Mouse (Mus musculus): ENCODE data around the gene Galnt10.

Galnt10 gene

GRCm38 (mm10) chr11:57645018-57645559 is at the start of gene Galnt10:
TSS of gene Galnt10 (plus strand) at chr11:57645442.
- DNase-seq = peak; percentile 73 to 83

- DNase-seq = no peak
Measured at GRCm38 (mm10) chr11:57595899-57596298, 49.3 kb upstream of the Galnt10 start.

GRCm38 (mm10) chr11:57598161-57598560 is 47.1 kb upstream of the Galnt10 start:
- no peak for DNase-seq

- DNase-seq = no peak
Measured at GRCm38 (mm10) chr11:57599304-57599703, 45.9 kb upstream of the Galnt10 start.

GRCm38 (mm10) chr11:57600113-57600512 is 45.1 kb upstream of the Galnt10 start:
- DNase-seq = no peak

- no peak for DNase-seq
Measured at GRCm38 (mm10) chr11:57600621-57601121, 44.6 kb upstream of the Galnt10 start.

- no peak for DNase-seq
Measured at GRCm38 (mm10) chr11:57601806-57602455, 43.3 kb upstream of the Galnt10 start.

GRCm38 (mm10) chr11:57605086-57605485 is 40.2 kb upstream of the Galnt10 start:
- DNase-seq = no peak

GRCm38 (mm10) chr11:57605660-57606059 is 39.6 kb upstream of the Galnt10 start:
- DNase-seq = no peak

GRCm38 (mm10) chr11:57614502-57614901 is 30.7 kb upstream of the Galnt10 start:
- no peak for DNase-seq

- no peak for DNase-seq
Measured at GRCm38 (mm10) chr11:57615286-57615685, 30.0 kb upstream of the Galnt10 start.

GRCm38 (mm10) chr11:57615871-57616270 is 29.4 kb upstream of the Galnt10 start:
- no peak for DNase-seq

- DNase-seq = peak; percentile 53 to 68
Measured at GRCm38 (mm10) chr11:57617526-57618264, 27.5 kb upstream of the Galnt10 start.

GRCm38 (mm10) chr11:57621472-57621871 is 23.8 kb upstream of the Galnt10 start:
- no peak for DNase-seq

- no peak for DNase-seq
Measured at GRCm38 (mm10) chr11:57621876-57622275, 23.4 kb upstream of the Galnt10 start.

GRCm38 (mm10) chr11:57624490-57624893 is 20.8 kb upstream of the Galnt10 start:
- DNase-seq = no peak

- no peak for DNase-seq
Measured at GRCm38 (mm10) chr11:57625465-57625864, 19.8 kb upstream of the Galnt10 start.

- DNase-seq = peak in 1 of 2 experiments; percentile 18
Measured at GRCm38 (mm10) chr11:57627086-57627735, 18.0 kb upstream of the Galnt10 start.

- DNase-seq = no peak
Measured at GRCm38 (mm10) chr11:57631805-57632485, 13.3 kb upstream of the Galnt10 start.

GRCm38 (mm10) chr11:57633006-57633405 is 12.2 kb upstream of the Galnt10 start:
- DNase-seq = no peak

GRCm38 (mm10) chr11:57633975-57634585 is 11.2 kb upstream of the Galnt10 start:
- no peak for DNase-seq

GRCm38 (mm10) chr11:57635148-57635547 is 10.1 kb upstream of the Galnt10 start:
- DNase-seq = no peak
